Mouse (Mus musculus) retina, postnatal 7 days (tissue): ENCODE measurements around the gene Lnpk.

Source experiments
- DNase-seq: peaks from one replicate; pipeline ENCODE4 v3.0.0-alpha.2; 2012; ENCODE audit warnings: low read depth, low spot score

Lnpk gene

GRCm38 (mm10) chr2:74490186-74490585 lies 89.0 kb downstream of the Lnpk start:
- DNase-seq = no peak

- DNase-seq = no peak
These were observed 90.8 kb downstream of the Lnpk start for GRCm38 (mm10) chr2:74488443-74488842.

- DNase-seq = no peak
These were observed 96.6 kb downstream of the Lnpk start for GRCm38 (mm10) chr2:74482651-74483050.

- DNase-seq = peak; percentile 19
These were observed 97.1 kb downstream of the Lnpk start for GRCm38 (mm10) chr2:74482086-74482485.
